Mouse (Mus musculus): ENCODE data around the gene Depp1.

The Depp1 gene

GRCm38 (mm10) chr6:116647763-116648162, 2.6 kb upstream of the Depp1 start:
- no peak for DNase-seq (ENCODE audit: low spot score in 2 of 2)

GRCm38 (mm10) chr6:116649811-116650210, 598 bp upstream of the Depp1 start:
- DNase-seq (ENCODE audit: low spot score in 2 of 2): no peak

- DNase-seq (ENCODE audit: low spot score in 2 of 2): no peak
Measured at GRCm38 (mm10) chr6:116651437-116652118, 1.2 kb downstream of the Depp1 start.

GRCm38 (mm10) chr6:116653191-116653590, 2.8 kb downstream of the Depp1 start:
- no peak for DNase-seq (ENCODE audit: low spot score in 2 of 2)

- DNase-seq (ENCODE audit: low spot score in 2 of 2): peak; percentile 70 to 77
Measured at GRCm38 (mm10) chr6:116653684-116654454, 3.5 kb downstream of the Depp1 start.

GRCm38 (mm10) chr6:116663364-116663763, 13.0 kb downstream of the Depp1 start:
- DNase-seq (ENCODE audit: low spot score in 2 of 2): no peak

GRCm38 (mm10) chr6:116664031-116664430, 13.6 kb downstream of the Depp1 start:
- DNase-seq (ENCODE audit: low spot score in 2 of 2): no peak

- DNase-seq (ENCODE audit: low spot score in 2 of 2): no peak
Measured at GRCm38 (mm10) chr6:116664830-116665229, 14.4 kb downstream of the Depp1 start.

- no peak for DNase-seq (ENCODE audit: low spot score in 2 of 2)
Measured at GRCm38 (mm10) chr6:116666085-116666750, 15.8 kb downstream of the Depp1 start.

GRCm38 (mm10) chr6:116666892-116667291, 16.5 kb downstream of the Depp1 start:
- no peak for DNase-seq (ENCODE audit: low spot score in 2 of 2)

- no peak for DNase-seq (ENCODE audit: low spot score in 2 of 2)
Measured at GRCm38 (mm10) chr6:116667382-116667781, 17.0 kb downstream of the Depp1 start.

- no peak for DNase-seq (ENCODE audit: low spot score in 2 of 2)
Measured at GRCm38 (mm10) chr6:116668682-116669470, 18.5 kb downstream of the Depp1 start.

GRCm38 (mm10) chr6:116670144-116670543, 19.7 kb downstream of the Depp1 start:
- no peak for DNase-seq (ENCODE audit: low spot score in 2 of 2)

- DNase-seq (ENCODE audit: low spot score in 2 of 2): no peak
Measured at GRCm38 (mm10) chr6:116671031-116671430, 20.6 kb downstream of the Depp1 start.

GRCm38 (mm10) chr6:116671768-116672167, 21.4 kb downstream of the Depp1 start:
- DNase-seq (ENCODE audit: low spot score in 2 of 2): no peak

GRCm38 (mm10) chr6:116672349-116672748, 21.9 kb downstream of the Depp1 start:
- no peak for DNase-seq (ENCODE audit: low spot score in 2 of 2)

GRCm38 (mm10) chr6:116673471-116674282, 23.3 kb downstream of the Depp1 start, which contains the start of gene Rassf4:
Gene Rassf4, minus strand, starts transcription at chr6:116673952.
- DNase-seq (ENCODE audit: low spot score in 2 of 2): peak; percentile 54 to 69

GRCm38 (mm10) chr6:116674283-116674886, 24.0 kb downstream of the Depp1 start:
- DNase-seq (ENCODE audit: low spot score in 2 of 2): no peak

- DNase-seq (ENCODE audit: low spot score in 2 of 2): no peak
Measured at GRCm38 (mm10) chr6:116676355-116676913, 26.0 kb downstream of the Depp1 start.

GRCm38 (mm10) chr6:116677321-116677720, 26.9 kb downstream of the Depp1 start:
- no peak for DNase-seq (ENCODE audit: low spot score in 2 of 2)
